Mouse (Mus musculus): ENCODE measurements around the gene Foxn3.

Gene Foxn3

GRCm38 (mm10) chr12:99257570-99257969, 305.8 kb downstream of the Foxn3 start:
- no peak for DNase-seq (ENCODE audit: extremely low spot score)

DNA sequence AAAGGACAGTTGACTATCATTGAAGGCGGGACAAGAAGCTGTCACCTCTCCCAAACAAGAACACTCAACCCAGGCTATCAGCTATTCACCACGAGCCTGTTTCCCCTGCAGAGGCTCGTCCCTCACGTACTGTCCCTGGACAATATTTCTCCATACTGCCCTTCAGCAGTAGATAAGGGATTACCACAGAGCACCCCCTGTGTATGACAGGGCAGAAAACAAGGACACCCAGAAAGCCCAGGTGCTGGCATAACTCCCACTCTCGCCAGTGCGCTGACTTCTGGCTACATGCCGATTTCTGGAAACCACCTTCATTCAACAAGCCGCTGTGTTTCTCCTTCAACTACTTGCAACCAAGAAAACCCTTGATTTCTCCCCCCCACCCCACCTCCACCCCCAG, 306.4 kb downstream of the Foxn3 start:
- no peak for DNase-seq (ENCODE audit: extremely low spot score)

- DNase-seq (ENCODE audit: extremely low spot score), result no peak
Measured at GRCm38 (mm10) chr12:99256463-99256862, 306.9 kb downstream of the Foxn3 start.

GRCm38 (mm10) chr12:99254436-99254835, 308.9 kb downstream of the Foxn3 start:
- no peak for DNase-seq (ENCODE audit: extremely low spot score)

GRCm38 (mm10) chr12:99253562-99253961, 309.8 kb downstream of the Foxn3 start:
- no peak for DNase-seq (ENCODE audit: extremely low spot score)

GRCm38 (mm10) chr12:99248606-99249005, 314.8 kb downstream of the Foxn3 start:
- DNase-seq (ENCODE audit: extremely low spot score), result no peak

DNA sequence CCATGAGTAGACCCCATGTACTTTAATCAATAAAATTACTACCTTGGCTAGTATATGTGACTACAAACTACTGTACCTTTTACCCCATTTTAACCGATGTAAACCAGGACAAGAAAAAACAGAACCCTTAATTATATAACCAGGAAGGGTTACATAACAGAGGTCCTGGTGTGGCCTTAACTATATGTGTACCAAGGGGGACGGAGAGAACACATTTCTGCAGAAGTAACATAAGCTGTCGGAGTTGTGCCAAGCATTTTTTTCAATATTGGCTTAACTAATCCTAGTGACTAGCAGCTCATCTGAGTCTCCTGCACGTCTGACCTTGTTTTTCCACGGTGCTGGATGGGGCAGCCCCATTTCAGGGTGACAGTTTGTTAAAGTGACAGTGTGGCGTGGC, 315.4 kb downstream of the Foxn3 start:
- no peak for DNase-seq (ENCODE audit: extremely low spot score)

DNA sequence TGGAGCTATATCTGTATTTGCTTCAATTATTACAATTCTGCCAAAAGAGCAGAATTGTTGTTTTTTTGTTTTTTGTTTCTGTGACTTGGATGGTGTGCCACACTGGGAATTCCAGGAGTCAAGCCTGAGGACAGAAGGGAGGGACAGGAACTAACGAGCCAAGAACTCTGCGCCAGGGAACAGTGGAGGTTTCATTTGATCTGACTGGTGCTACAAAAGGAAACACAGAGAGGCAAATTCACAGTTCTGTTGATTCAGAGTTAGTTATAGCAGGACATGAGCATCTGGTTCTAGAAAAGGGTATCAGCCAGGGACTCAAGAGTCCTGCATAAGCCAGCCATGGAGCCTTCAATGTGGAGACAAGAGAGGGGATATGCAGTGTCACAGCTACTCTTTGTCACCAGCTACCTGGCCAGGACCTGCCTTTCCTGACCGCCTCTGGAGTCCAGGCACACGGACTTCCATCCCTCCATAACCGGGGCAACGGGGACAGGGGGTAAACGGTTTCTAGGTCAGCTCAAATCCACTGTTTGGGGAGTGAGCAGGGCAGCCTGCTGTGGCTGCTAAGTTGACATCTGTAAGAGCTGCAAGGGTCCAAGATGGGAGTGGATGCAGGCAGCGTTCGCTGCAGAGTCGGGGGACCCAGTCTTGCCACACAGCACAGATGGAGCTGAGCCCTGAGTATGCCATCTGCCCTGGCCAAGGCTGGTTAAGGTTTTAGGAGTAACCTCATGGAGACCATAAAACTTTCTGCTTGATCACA, 316.2 kb downstream of the Foxn3 start:
- no peak for DNase-seq (ENCODE audit: extremely low spot score)

DNA sequence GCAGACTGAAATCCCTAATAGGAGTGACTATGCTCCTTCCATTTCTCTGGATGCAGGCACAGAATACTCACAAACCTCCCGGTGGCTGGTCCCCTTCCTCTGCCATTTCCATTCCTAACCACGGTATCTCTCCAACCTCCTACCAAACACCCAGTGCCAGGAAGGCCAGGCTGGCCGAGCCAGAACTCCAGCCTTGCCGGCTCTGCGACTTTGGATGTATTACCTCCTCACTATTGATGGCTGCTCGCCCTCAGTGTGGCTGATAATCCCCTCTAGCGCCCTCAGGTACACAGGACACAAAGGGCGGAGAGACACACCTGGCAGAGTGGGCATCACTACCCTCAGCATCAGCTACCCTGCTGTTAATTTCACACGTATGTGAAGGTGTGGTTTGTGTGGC, 318.7 kb downstream of the Foxn3 start:
- DNase-seq (ENCODE audit: extremely low spot score), result no peak

GRCm38 (mm10) chr12:99244264-99244663, 319.1 kb downstream of the Foxn3 start:
- no peak for DNase-seq (ENCODE audit: extremely low spot score)

- DNase-seq (ENCODE audit: extremely low spot score), result no peak
Measured at GRCm38 (mm10) chr12:99243316-99243715, 320.1 kb downstream of the Foxn3 start.

DNA sequence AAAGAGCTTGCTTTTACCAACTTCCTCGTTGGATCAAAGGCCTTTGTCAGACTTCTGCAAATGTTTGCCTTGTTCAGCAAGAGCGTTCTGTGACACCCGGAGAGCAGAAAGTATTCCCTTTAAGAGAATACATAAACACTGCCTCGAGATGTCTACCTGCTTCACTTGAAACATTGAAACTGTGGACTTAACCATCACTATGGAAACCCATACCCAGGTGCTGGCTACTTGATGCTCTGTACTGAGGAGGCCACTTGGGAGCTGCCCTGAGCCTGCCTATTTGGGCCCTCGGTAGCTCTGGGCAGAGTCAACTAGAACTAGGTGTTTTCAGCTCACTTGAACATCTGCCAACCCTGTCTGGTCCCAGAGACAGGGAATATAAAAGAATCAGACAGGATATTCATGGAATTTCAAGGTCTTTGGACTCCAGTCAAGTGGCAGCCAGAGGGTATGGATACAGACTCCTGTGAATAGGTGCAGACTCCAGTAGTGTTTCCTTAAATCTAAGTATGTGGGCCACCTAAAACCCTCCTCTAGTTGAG, 323.1 kb downstream of the Foxn3 start:
- no peak for DNase-seq (ENCODE audit: extremely low spot score)

DNA sequence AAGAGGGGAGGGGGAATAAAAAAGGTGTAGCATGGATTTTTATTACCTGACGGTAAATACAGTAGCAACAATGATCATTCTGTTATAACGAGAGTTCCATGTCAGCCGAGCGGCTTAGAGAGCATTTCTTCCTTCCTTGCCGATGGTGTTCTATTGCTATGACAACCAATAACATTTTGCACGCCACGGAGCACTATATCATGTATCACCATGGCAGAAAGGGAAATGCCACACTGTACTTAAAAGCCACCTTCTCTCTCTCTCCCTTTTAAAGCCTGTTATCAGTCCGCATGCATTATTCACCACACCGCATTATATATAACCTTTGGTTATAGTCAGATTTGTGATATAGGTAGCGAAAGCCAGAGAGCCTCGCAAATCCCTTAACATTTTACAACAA, 323.6 kb downstream of the Foxn3 start:
- no peak for DNase-seq (ENCODE audit: extremely low spot score)

DNA sequence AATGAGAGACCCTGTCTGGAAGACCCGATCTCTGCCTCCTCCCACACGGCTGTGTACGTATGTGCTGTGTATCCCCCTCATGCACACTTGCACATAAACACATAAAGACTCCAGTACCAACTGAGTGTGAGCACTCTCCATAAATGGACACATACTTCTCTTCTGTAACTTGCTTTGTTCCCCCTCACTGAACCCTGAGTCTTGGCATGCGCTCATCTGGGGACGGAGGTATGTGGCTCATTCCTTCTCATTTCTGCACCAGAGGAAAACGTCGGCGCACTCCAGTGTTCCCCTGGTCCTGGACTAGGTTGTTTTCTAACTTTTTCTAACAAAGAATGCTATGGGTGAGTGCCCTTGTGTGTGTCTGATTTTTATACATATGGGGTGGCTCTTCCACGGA, 325.9 kb downstream of the Foxn3 start:
- DNase-seq (ENCODE audit: extremely low spot score), result no peak

GRCm38 (mm10) chr12:99234346-99234745, 329.0 kb downstream of the Foxn3 start:
- DNase-seq (ENCODE audit: extremely low spot score), result no peak

DNA sequence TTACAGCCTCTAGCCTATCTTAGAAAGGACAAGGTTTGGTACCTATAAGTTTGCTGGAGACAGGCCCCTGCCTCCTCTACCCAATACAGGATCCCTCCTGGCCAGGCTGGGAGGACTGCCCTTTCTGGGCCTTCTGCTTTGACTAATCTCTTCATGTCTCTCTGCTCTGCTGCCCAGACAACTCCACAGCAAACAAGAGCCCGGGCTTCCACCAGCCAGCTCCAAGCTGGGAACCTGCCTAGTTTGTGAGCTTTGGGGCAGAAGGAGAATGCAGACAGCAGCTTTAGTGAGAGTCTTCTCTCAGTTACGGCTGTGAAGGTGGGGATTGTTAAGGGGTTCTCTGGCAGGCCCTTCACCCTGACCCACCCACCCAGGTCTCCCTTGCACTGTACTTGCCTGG, 330.0 kb downstream of the Foxn3 start:
- no peak for DNase-seq (ENCODE audit: extremely low spot score)

- DNase-seq (ENCODE audit: extremely low spot score), result no peak
Measured at GRCm38 (mm10) chr12:99232478-99232877, 330.9 kb downstream of the Foxn3 start.

- DNase-seq (ENCODE audit: extremely low spot score), result no peak
Measured at GRCm38 (mm10) chr12:99231321-99231720, 332.1 kb downstream of the Foxn3 start.

- no peak for DNase-seq (ENCODE audit: extremely low spot score)
Measured at GRCm38 (mm10) chr12:99230783-99231048, 332.7 kb downstream of the Foxn3 start.

DNA sequence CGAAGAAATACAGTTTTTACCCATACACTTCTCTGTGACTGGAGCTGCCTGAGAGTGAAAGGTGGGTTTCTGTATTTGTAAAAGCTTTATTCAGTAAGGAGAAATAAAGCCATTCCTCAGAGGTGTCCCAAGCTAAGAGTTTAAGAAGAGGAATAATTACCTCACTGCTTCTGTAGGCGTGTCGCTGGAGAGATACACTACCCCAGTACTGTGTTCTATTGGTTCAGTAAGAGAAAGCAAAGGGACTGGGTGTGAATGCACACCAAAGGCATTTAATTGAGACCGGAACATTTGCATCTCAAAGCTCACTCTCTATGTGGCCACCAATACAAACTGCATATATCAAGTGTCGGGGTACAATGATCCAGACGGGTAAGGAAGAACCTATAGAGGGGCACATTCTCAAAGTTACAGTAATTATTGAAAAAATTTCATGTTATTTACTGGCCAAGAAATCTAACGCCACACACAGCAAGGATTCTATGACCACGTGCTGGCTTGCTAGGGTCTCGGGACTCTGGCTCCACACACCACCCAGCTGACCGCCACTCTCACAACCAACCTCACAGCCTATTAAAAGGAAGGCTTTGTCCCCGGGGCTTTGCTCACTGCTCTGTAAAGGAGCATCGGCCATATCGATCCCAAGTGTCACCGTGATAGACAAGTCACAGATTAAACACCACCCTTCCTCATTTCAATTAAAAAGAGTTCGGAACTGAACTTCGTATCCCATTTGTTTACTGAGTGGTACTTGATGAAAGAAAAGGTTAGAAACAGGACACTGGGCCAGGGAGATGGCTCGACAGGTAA, 333.2 kb downstream of the Foxn3 start:
- DNase-seq (ENCODE audit: extremely low spot score), result peak; percentile 43

DNA sequence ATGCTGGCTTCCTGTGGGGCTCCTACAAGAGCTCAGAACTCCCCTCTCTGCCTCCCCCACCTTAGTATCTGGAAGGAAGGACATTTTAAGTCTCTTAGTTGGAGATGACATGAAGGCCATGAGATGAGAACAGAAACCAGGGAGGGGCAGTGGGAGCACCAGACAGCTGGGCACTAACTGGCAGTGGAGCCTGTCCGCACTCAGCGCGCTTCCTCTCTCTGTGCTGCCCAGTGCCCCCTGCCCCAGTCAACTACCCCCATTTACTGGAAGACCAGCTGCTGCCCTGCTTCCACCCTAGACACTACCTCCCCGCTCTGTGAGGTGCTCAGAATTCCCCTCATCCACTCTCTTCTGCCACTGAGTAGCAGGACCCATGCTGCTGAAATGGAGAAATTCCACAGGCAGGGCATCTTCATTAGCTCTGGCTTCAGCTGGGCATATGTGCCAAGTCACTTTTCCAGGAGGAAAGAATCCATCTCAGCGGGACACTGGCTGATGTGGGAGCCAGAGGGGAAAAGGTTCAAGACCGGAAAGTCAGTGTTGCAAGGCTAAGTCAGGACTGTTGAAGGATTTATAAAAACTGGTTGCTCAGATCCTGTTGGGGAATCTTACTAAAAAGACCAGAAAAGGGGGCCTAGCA, 335.9 kb downstream of the Foxn3 start:
- no peak for DNase-seq (ENCODE audit: extremely low spot score)

- no peak for DNase-seq (ENCODE audit: extremely low spot score)
Measured at GRCm38 (mm10) chr12:99224863-99225603, 338.3 kb downstream of the Foxn3 start.

All from embryo, embryonic 9.5 days (tissue).